Mouse (Mus musculus) neural tube, embryonic 10.5 days (tissue): ENCODE results near the gene Gm42906.

Experiments
- DNase-seq: peaks from one replicate; pipeline ENCODE4 v3.0.0-alpha.2; 2017; ENCODE audit warnings: low spot score; ENCODE audit errors: extremely low spot score

Gene Gm42906

DNA sequence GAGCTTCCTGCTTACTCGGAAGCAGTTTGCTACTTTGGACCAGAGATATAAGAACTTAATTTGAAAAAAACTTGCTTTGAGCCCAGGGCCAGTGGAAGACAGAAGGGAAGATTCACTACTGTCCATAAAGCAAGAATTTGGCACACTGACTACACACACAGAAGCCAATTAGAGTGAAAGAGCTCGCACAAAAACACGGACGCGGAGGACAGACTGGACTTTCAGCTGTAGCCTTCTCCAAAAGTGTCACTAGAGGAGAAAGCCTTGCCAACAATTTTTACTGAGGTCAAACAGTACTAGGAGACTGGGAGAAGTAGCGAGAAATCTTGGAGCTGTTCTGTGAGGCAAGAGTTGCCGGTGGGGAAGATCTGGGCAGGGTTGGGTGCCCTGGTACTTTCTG lies 128.4 kb downstream of the Gm42906 start:
- no peak for DNase-seq

DNA sequence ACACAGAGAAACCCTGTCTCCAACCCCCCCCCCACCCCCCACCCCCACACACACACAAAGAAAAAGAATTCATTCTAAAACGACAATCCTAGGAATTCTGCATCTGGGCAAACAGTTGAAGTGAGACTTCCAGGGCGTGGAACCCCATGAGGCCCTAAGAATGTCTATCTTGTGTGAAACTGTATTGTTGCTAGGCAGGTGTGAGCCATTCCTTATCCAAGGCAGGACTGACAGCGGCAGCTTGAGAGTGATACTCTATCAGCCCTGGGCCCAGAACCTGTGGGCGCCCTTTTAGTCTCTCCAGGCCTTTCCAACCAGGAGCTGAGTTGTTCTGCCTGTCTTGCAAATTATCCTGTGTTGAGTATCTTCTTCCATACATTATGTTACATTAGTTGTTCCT lies 129.6 kb downstream of the Gm42906 start:
- no peak for DNase-seq

DNA sequence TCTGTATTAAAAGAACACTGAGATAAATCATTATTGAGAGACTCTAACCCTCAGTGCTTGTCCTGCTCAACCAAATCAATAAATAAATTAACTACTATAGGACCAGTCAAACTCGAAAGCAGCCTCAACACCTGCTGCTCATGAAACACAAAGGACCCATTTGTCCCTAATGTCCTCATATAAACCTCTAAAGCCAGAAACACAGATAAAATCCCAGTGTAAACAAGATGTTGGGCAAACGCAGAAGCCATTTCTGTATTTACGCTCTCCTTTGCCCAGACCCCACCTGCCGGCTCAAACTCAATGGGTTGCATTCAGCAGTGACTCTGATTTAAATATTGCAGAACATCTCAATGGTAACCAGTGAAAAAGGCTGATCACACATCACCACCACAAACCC lies 131.7 kb downstream of the Gm42906 start:
- DNase-seq: no peak

DNA sequence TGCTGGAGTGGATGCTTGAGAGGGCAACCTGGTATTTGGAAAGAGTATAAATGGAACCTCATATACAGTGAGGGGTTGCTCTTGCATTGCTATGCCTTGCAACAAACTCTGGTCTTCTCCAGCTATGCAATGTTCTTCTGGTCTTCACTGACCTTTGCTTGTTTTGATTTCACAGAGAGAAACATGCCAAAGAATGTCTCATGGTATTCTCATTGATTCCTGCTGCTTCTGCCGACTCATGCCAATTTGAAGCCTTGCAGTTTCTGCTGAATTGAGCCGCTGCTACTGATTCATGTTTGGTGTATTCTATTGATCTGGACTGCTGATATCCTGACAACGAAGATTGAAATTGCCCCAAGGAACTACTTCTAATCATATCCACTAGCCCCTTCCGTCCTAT lies 134.4 kb downstream of the Gm42906 start:
- no peak for DNase-seq

DNA sequence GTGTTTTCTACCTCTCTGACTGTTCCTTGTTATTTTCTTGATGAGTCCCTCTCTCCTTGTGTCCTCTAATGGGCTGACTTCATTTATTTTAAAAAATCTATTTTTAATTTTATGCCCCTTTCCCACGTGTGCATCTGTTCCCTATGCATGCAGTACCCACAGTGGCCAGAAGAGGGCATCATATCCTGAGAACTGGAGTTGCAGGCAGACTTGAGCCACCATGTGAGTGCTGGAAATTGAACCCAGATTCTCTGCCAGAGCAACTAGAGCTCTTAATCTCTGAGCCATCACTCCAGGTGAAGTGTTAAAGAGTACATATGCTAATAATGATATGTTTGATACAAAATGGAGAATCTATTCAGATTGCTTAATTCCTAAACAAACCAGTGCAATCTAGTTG lies 135.7 kb downstream of the Gm42906 start:
- DNase-seq: peak; percentile 35

DNA sequence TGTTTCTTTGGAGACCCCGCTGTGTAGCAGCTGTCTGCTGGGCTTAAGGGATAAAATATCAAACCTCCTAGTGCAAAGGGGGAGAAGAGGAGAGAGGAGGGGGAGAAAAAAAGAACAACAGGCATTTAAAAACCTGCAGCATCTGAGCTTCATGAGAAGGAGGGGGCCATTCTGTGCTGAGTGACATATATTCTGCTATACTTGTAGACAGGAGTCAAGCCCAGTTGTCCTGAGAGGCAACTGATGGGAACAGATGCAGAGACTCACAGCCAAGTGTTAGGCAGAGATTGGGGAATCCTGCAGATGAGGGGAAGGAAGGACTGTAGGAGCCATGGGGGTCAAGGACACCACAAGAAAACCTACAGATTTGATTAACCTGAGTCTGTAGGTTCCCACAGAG lies 141.6 kb downstream of the Gm42906 start:
- no peak for DNase-seq

DNA sequence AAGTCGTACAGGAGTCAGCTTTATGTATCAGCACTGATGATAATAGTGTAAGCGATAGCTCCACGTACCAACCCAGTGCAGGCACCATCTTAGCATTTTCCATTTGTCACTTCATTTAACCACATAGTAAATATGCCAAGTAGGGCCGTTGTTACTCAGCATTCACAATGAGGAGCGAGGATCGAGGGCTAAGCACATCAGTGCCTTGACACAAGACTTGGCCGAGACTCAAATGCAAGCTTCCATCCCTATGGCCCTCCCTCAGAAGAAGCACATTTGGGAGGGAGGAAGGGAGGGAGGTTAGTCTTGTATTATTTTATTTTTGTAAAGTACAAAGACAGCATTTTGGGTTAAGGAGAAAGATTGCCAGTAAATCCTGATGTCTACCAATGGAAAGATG lies 148.4 kb downstream of the Gm42906 start:
- DNase-seq: no peak

DNA sequence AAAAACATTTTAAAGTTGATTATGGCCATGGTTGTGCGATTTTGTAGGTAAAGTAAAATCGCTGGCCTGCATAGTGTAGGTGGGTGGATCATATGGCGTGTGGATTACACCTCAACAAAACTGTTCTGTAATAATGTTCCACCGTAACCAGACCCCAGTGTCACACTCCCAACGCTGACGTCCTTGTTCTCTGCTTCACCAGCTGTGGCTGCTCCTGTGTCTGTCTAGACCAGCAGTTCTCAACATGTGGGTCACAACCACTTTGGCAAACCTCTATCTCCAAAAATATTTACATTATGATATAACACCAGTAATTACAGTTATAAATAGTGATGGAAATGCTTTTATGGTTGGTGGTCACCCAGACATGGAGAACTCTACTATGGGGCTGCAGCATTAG lies 150.0 kb downstream of the Gm42906 start:
- no peak for DNase-seq

DNA sequence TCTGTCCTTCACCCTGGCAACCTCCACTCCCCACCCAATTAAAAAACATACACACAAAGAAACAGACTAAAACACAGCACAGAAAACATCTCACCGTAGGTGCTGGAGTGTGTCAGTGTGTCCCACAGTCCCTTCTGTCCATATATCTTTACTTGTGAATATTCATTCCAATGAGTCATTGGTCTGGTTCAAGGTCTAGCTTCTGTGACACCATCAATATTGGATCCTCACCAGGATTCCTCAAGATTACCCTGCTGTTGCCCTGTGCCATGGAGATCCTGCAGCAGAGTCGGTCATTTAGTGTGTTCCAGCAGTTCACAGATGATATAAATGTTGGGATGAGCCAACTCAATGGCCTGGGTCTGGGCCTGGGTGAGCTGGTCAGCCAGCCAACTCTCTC lies 152.0 kb downstream of the Gm42906 start:
- DNase-seq: no peak

DNA sequence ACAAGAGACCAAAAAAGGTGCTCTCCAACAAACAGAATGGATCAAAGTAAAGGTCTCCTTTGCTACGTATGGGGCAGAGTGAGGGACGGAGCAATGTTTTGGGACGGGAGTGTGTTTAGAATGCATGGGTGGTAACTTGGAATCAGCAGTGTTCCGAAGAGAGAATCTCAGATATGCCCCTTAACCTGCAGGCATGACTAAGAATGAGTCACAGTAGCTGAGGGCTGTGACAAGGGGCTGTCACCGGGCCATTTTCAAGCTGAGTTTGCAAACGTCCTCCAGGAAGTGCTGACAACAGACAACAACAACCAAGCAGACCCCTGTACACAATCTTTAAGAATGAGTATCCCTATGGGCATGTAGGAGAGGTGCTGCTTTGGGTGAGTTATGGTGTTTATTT lies 153.7 kb downstream of the Gm42906 start:
- DNase-seq: no peak

DNA sequence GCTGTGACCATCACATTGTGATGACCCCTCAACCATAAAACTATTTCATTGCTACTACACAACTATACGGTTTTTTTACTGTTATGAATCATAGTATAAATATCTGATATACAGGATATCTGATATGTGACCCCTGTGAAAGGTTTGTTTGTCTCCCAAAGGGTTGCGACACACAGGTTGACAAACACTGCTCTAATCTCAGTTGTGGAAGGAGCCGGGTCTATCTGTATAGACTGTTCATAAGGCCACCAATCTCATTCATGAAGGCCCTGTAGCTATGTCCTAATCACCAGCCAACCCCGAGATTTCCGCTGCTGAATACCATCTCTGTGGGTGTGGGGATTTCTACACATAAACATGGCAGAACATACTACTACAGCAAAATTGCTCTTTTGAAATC lies 157.1 kb downstream of the Gm42906 start:
- DNase-seq: no peak

DNA sequence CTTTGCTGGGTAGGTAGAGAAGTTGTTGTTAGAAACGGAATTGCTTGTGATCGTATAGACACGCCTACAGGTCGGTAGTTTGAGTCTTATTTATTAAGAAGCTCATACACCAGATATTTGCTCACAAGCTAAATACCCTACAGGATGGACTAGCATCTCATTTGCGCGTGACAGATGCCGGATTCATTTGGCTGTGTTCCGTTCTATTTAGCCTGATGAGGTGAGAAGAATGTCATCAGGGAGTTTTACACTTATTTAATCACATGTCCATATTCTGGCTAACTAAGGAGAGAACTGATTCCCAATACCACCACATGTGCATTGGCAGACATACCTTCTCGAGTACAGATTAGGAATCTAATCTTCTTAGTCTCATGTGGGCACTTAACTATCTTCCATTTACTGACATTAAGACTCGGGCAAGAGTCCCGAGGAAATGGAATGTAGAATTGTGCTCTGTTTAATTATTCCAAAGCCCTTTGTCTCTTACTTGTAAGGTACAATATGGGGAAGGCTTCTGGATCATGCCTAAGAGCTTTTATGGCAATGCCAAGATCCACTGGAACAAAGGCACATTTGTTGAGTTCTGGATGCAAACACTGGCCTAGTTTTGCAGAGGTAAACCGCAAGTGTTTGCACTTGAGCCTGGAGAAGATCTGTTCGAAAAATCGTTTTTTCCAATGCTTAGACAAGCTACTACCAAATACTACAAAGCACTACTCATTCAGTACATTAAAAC lies 160.9 kb downstream of the Gm42906 start:
- DNase-seq: no peak

DNA sequence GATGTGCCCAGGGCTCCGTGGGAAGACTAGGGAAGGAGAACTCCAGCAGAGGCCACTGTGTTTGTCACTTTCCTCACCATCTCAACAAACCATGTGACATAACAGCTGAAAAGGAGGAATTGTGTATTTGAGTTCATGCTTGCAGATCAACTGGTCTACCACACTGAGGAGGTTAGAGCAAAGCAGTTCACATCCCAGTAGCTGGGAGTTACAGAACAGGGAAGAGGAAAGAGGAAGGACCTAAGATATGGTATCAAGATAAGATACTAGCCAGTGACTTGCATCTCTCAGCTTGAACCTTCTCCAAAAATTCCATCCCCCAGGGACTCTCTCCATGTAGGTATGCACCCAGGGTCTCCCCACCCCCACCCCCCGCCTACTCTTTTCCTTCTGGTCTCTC lies 166.4 kb downstream of the Gm42906 start:
- DNase-seq: no peak

DNA sequence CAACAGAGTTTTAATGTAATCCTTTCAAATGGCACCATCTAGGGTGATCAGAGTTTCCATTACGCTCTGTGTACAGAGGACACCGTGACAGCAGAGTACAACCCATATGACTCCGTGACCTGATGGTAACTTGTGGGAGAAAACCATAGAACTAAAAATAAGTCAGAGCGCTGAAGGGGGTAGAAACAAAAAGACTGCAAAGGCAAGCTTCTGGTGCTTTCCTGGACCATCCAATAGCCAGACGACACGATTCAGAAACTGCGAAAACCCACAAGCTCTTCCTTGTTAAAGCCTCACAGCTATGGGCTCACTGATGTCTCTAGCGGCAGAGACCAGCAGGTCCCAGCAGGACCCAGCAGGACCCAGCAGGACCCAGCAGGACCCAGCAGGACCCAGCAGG lies 175.8 kb downstream of the Gm42906 start:
- no peak for DNase-seq

DNA sequence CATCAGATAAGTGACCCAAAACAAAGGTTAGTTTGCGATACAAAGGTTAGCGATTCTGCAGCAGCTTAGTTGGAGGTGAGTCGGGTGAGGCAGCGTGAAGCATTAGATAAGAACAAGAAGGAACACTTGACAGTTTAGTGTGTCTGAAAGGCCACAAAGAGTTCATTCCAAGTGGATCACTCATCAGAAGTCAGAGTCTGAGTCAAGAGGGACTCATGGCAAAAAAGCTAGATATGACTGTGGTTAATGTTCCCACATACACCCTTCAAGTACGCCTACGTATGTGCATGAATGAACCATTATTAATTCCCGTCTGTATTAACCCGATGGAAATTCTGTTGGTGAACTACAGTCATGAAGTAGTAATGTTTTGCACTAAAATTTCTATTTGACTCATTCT lies 176.3 kb downstream of the Gm42906 start:
- no peak for DNase-seq

DNA sequence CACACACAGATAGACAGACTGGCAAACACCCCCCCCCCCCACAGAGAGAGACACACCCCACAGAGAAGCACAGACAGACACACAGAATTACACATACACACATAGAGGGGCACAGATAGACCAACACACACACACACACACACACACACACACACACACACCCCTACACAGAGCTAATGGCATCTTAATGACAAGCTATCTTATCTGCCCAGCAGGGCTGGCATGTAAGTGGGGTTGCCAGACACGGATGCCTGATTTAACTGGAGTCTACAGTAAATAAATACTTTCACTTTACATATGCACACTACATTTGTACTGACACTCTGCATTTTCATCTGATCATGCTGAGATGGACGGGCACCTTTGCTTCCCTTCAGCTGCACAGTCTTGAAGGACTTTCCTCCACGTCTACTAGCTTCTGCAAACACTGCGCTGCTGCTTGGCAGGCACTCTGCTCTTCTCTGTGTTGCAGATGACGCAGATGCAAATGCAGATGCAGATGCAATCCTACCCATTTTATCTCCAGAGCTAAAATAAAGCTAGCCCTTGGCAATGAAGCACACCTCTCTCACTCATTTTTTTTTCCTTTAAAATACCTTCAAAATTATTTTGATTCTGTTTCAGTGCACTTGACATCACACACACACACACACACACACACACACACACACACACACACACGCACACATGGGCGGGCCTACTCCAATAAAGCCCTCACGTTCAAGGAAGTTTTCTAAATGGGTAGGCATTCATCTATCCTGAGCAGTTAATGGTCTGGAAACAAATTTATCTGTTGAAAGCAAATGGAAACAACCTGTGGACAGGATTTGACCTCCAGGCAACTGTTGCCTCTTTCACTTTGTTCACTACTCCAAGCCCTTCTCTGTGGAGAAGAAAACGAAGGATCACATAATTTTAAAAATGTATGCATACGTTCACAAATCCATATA lies 179.0 kb downstream of the Gm42906 start:
- DNase-seq: no peak

DNA sequence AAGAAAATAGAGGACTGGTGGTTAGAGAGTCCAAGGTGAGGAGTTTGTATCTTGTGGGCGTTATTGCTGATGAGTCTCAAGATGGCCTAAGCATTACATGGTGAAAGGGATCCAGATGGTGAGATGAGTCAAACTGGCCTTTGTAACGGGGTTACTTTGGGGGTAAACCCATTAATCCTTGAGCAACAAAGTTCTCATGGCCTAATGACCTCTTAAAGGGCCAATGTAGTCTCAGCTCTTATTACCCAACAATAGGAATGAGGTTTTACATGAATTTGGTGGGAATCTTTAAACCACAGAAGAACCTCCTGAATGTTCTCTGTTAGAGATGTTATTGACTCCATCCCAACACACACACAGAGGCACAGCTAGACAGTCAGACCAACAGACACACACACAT lies 179.9 kb downstream of the Gm42906 start:
- no peak for DNase-seq

DNA sequence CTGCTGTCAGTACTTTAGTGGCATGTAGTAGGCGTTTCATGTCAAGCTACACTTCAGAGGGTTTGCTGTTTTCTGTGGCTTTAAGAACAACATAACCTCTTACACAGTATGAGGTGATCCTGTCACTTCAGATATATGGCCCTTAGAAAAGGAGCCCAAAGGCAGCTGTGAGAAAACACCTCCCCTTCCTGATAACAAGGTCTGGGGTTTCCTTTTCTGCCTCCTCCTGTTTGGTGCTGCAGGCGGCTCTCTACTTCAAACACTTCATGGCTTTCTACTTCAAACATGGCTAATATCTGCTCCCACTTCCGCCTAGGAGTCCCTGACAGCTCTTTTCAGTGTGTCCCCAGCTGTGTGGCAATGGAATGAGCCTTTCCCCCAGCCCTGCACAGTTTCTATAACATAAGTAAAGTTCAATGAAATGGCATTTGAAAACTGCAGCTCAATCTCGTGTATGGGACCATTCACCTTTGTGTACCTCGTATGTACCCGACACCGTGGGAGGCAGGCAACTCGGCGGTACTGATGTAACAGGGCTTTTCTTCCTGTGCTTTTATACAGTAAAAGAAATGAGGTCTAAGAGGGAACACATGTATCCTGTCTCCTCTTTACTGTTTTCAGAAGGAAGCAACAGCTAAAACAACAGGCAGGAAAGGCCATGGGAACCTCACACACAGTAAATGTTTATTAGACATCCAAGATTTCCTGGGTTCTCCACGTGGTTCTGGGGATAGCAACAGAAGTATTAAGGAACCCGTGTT lies 180.7 kb downstream of the Gm42906 start:
- DNase-seq: peak; percentile 35

DNA sequence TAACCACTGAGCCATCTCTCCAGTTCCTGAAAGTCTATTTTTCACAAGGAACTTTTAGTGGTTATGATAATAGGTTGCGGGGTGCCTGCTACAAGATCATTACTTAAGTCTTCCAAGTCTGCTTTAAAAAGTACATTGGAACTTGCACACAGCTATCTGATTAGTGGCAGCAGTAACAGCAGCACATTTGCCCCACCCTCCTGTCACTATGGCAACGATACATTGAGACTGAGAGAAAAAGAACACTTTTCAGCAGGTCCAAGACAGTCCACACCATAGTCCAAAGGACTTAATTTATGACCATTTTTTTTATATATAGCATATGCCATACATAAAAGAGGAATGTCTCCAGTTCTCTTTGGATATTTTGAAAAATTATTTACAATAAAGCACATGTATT lies 181.7 kb downstream of the Gm42906 start:
- DNase-seq: no peak

DNA sequence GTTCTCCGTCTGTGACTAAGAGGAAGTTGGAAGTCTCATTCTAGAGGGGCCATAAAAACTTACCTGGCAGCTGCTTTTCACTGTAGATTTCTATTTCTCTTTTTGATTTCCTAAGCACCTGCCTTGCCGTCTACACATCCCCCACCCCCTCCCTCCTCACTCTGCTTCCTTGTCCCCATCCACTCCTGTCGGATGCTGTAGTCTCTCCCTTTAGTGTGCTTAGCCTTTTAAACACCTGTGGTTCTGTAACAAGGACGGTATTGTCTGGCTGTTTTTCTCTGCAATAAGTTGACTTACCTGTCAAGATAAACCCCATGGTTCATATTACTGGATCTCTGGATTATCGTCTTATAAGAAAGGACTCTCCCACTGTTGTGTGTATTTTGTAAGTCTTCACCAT lies 182.4 kb downstream of the Gm42906 start:
- DNase-seq: no peak

DNA sequence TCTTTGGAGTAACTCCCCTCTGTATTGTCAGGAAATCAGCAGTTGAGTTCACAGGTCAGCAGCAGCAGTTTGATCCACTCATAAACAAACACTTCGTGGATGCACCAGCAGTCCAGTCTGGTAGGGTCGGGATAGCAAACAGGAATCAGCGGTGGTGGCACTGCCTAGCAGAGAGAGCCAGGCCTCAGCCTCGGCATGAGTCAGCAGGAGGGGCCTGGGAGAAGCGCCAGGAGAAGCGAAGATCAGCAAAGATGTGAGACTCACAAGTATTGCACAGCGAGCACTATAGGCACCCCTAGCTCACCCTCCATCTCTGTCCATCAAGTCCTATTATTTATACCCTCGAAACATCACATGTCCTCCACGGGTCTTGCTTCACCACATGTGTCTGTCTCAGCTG lies 189.2 kb downstream of the Gm42906 start:
- no peak for DNase-seq

DNA sequence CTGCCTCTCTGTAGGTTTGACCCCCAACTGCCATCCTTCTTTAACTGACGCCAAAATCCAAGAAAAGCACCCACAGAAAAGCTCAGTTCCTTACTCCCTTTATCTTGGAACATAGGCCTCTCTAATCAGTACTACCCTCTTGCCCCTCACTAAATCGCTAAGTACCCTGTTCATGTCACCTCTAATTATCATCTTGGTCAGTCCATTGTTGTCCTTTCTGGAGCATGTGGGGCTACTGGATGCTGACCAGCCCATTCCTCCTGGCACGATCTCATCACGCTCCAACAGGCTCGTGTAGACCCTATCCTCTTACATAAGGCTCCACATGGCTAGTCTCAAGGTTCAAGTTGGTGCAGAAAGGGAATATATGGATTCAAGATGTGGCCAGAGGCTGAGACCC lies 191.6 kb downstream of the Gm42906 start:
- DNase-seq: no peak
